ENCODE assay signal across 12 mouse cellular contexts in genomic region chrX:107329849-107330248, GRCm38 (mm10).
DNase-seq lines count a peak whose midpoint lies in the region; ATAC-seq and TF ChIP-seq lines count a peak whose summit lies in the region.
"Had no signal": no experiment of that assay in that cellular context is flagged by ENCODE, and none has a peak within 500 bp of the region (broad histone marks: within the 10 kb centered on the region; RNA-seq: fewer than 3 reads in every experiment).

No protein-coding gene starts in this region.

- H3K4me1 ChIP-seq in heart, embryonic 10.5 days: no peaks in the 10 kb centered on the region
- H3K4me1 ChIP-seq in MEL (ENCODE audit: control insufficient read depth in 1 of 2, insufficient read depth in 2 of 2, low read length in 2 of 2): peaks cover 0 to 2% of the 10 kb centered on the region in 2 experiments; a peak in 1 of 4 replicates
- no peaks in the 10 kb centered on the region for H3K4me1 ChIP-seq in intestine, postnatal 0 days (replicated peaks; ENCODE audit: control insufficient read depth, insufficient read depth, low read length)
- no peaks in the 10 kb centered on the region for H3K4me1 ChIP-seq in liver, postnatal 0 days (ENCODE audit: insufficient read depth)

- H3K9ac ChIP-seq in MEL (ENCODE audit: control insufficient read depth, low read depth, low read length, poor library complexity, severe bottlenecking): no peak overlapping the region
- no peak overlapping the region for H3K9ac ChIP-seq in intestine, postnatal 0 days (ENCODE audit: low read depth, low read length)
- H3K9ac ChIP-seq in liver, postnatal 0 days (replicated peaks): no peak overlapping the region

- H3K36me3 ChIP-seq in heart, embryonic 10.5 days: no peaks in the 10 kb centered on the region
- H3K36me3 ChIP-seq in MEL (ENCODE audit: control insufficient read depth in 1 of 2, insufficient read depth in 2 of 2, low read length in 2 of 2): no peaks in the 10 kb centered on the region
- H3K36me3 ChIP-seq in intestine, postnatal 0 days (ENCODE audit: control insufficient read depth, insufficient read depth): no peaks in the 10 kb centered on the region
- no peaks in the 10 kb centered on the region for H3K36me3 ChIP-seq in liver, postnatal 0 days (replicated peaks; ENCODE audit: insufficient read depth, low read length)

- no peak for ATAC-seq in intestine, postnatal 0 days
- ATAC-seq in liver, postnatal 0 days: no peak
- ATAC-seq: activated CD4-positive, CD25-positive, alpha-beta regulatory T cell, adult 4 months had no signal

- TF ChIP-seq EP300 in MEL (IDR thresholded peaks at IDR 0.05; ENCODE audit: low read depth in 1 of 2, low read length in 2 of 2): peak; percentile 8 to 53; a peak in 1 of 4 replicates
- no peak for TF ChIP-seq EP300 in liver, postnatal 0 days (IDR thresholded peaks at IDR 0.05; ENCODE audit: low read depth)

- 72% methylated on average over 3 of the region's 3 CpGs for WGBS in heart, embryonic 10.5 days
- WGBS in intestine, postnatal 0 days: 78% methylated on average over 3 of the region's 3 CpGs
- 54% methylated on average over 3 of the region's 3 CpGs for whole genome bisulfite sequencing in liver, postnatal 0 days (ENCODE audit: insufficient replicate concordance)

- H3K27ac ChIP-seq in heart, embryonic 10.5 days: no peak overlapping the region
- H3K27ac ChIP-seq in MEL (ENCODE audit: control insufficient read depth, low read depth, low read length): no peak overlapping the region
- no peak overlapping the region for H3K27ac ChIP-seq in intestine, postnatal 0 days (ENCODE audit: low read depth, low read length)
- no peak overlapping the region for H3K27ac ChIP-seq in liver, postnatal 0 days (ENCODE audit: low read depth)
- H3K27ac ChIP-seq: gastrocnemius, adult 2 months; kidney, postnatal 0 days had no signal

- H3K79me2 ChIP-seq in MEL (ENCODE audit: control insufficient read depth, insufficient read depth, low read length, poor library complexity): no peaks in the 10 kb centered on the region

- H3K4me2 ChIP-seq in intestine, postnatal 0 days (replicated peaks; ENCODE audit: low read depth): no peak overlapping the region
- no peak overlapping the region for H3K4me2 ChIP-seq in liver, postnatal 0 days (ENCODE audit: low read depth, low read length)

- H3K4me3 ChIP-seq in heart, embryonic 10.5 days: no peak overlapping the region
- H3K4me3 ChIP-seq in MEL (ENCODE audit: control insufficient read depth in 1 of 2, insufficient read depth in 1 of 2, low read depth in 2 of 2, low read length in 2 of 2): no peak overlapping the region
- no peak overlapping the region for H3K4me3 ChIP-seq in intestine, postnatal 0 days (ENCODE audit: low read depth, low read length)
- no peak overlapping the region for H3K4me3 ChIP-seq in liver, postnatal 0 days (ENCODE audit: low read depth, low read length)
- H3K4me3 ChIP-seq: gastrocnemius, adult 2 months had no signal

- H3K9me3 ChIP-seq in heart, embryonic 10.5 days: no peaks in the 10 kb centered on the region
- H3K9me3 ChIP-seq in MEL (replicated peaks; ENCODE audit: insufficient read depth, low read length): no peaks in the 10 kb centered on the region
- H3K9me3 ChIP-seq in intestine, postnatal 0 days (ENCODE audit: control insufficient read depth): no peaks in the 10 kb centered on the region
- H3K9me3 ChIP-seq in liver, postnatal 0 days (ENCODE audit: low read length): no peaks in the 10 kb centered on the region

- no peak for TF ChIP-seq POLR2A in MEL (IDR thresholded peaks at IDR 0.05; ENCODE audit: control insufficient read depth in 1 of 2, insufficient read depth in 1 of 2, low read depth in 1 of 2, low read length in 2 of 2, poor library complexity in 1 of 2)

- DNase-seq in heart, postnatal 10 days: peak; percentile 0 to 6
- DNase-seq in heart, embryonic 10.5 days (ENCODE audit: low spot score): no peak
- DNase-seq in 3T3-L1 (ENCODE audit: low read depth, low spot score) (peak; percentile 1), MEL (ENCODE audit: low read depth, low spot score) (peak; percentile 86)
- DNase-seq in heart, postnatal 14 days: peak; percentile 2 to 5
- DNase-seq in spleen, adult 12 weeks (ENCODE audit: low spot score): no peak
- DNase-seq in liver, postnatal 0 days: no peak
- DNase-seq: cerebellum, postnatal 25 days; gastrocnemius, adult 2 months had no signal

- TF ChIP-seq RAD21 in MEL (IDR thresholded peaks at IDR 0.05; ENCODE audit: low read depth, low read length): no peak

- no peak for TF ChIP-seq CTCF in MEL (IDR thresholded peaks at IDR 0.05 in 2 of 3, conservative IDR thresholded peaks at IDR 0.05 in 1 of 3; ENCODE audit: control insufficient read depth in 1 of 3, insufficient read depth in 1 of 3, low read depth in 2 of 3, low read length in 3 of 3, poor library complexity in 1 of 3, severe bottlenecking in 1 of 3)
- no peak for TF ChIP-seq CTCF in intestine, postnatal 0 days (IDR thresholded peaks at IDR 0.05; ENCODE audit: low read depth)
- no peak for TF ChIP-seq CTCF in liver, postnatal 0 days (IDR thresholded peaks at IDR 0.05; ENCODE audit: low read depth)

- H3K27me3 ChIP-seq in heart, embryonic 10.5 days (ENCODE audit: insufficient read depth, poor library complexity, severe bottlenecking): no peaks in the 10 kb centered on the region
- H3K27me3 ChIP-seq in MEL (ENCODE audit: control insufficient read depth in 1 of 2, insufficient read depth in 2 of 2, low read length in 2 of 2): no peaks in the 10 kb centered on the region
- H3K27me3 ChIP-seq in intestine, postnatal 0 days (replicated peaks; ENCODE audit: control insufficient read depth, insufficient read depth, low read length): no peaks in the 10 kb centered on the region
- H3K27me3 ChIP-seq in liver, postnatal 0 days (ENCODE audit: insufficient read depth, low read length): no peaks in the 10 kb centered on the region

- intact Hi-C loops in heart, postnatal 10 days (cut with DNase I): no loop called here
- intact Hi-C loops in heart, postnatal 14 days (cut with DNase I): no loop called here

TF ChIP-seq in MEL, 35 proteins besides CTCF, POLR2A, EP300 and RAD21:
- TF ChIP-seq MEF2A (IDR thresholded peaks at IDR 0.05; ENCODE audit: extremely low read depth, insufficient replicate concordance, low read depth, low read length, poor library complexity, severe bottlenecking) (peak; percentile 37; the same call in 1 of the 2 replicates), ETS1 (IDR thresholded peaks at IDR 0.05; ENCODE audit: low read depth, low read length) (0 out of 2 replicates have a peak, but pooled peaks have one; percentile 29), MYC (IDR thresholded peaks at IDR 0.05; ENCODE audit: low read depth, low read length) (no peak), USF1 (IDR thresholded peaks at IDR 0.05; ENCODE audit: low read depth, low read length) (no peak)

Comparison
In these comparisons a context has a peak if more than half of its experiments do, and no peak if none do; other contexts are left out.
1. DNase-seq: peak in heart, postnatal 10 days (2 of 2), 3T3-L1 (single experiment), MEL (single experiment) and heart, postnatal 14 days (2 of 2); none in heart, embryonic 10.5 days (single experiment), spleen, adult 12 weeks (single experiment) and liver, postnatal 0 days (single experiment).